10 mouse cellular contexts compared by ENCODE assay signal in the genomic region with DNA sequence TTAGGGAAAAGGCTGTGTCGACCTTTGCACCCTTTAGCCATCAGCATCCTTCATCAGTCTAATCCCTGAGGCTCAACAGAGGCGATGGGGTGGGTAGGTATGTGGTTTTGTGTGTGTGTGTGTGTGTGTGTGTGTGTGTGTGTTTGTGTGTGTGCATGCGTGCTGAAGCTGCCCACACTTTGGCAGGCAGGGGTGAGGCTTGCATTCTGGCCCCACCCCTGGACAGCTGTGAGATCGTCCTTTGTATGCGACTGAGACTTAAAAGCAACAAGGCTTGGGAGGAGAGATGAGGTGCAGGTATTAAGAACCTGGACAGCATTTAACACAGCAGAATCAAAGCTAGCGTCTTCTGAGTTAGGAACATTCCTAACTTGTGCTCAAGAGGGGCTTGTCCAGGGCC. TPM values are rescaled to one million over a fixed set of nuclear protein-coding genes. Genes with fewer than 3 reads are reported as not detected.
DNase-seq lines count a peak whose midpoint lies in the region; ATAC-seq lines count a peak whose summit lies in the region.
"Had no signal": no experiment of that assay in that cellular context is flagged by ENCODE, and none has a peak within 500 bp of the region (broad histone marks: within the 10 kb centered on the region; RNA-seq: fewer than 3 reads in every experiment).

No protein-coding gene starts in this region.

- H3K27ac ChIP-seq in liver, embryonic 11.5 days (ENCODE audit: low read depth, low read length): no peak overlapping the region
- H3K27ac ChIP-seq in forebrain, embryonic 13.5 days: no peak overlapping the region
- H3K27ac ChIP-seq in limb, embryonic 10.5 days: no peak overlapping the region
- 0 out of 2 replicates have a peak overlapping the region, but pooled peaks have one; percentile 97 for H3K27ac ChIP-seq in neural tube, embryonic 15.5 days (replicated peaks)
- H3K27ac ChIP-seq: liver, embryonic 14.5 days had no signal

- no peak overlapping the region for H3K9ac ChIP-seq in liver, embryonic 11.5 days (ENCODE audit: low read depth, low read length)
- H3K9ac ChIP-seq in forebrain, embryonic 13.5 days: peak overlapping the region; percentile 72
- H3K9ac ChIP-seq in neural tube, embryonic 15.5 days (replicated peaks): peak overlapping the region; percentile 82

- peak overlapping the region; percentile 90 for H3K4me2 ChIP-seq in liver, embryonic 11.5 days
- peak overlapping the region; percentile 88 for H3K4me2 ChIP-seq in forebrain, embryonic 13.5 days
- peak overlapping the region; percentile 67 for H3K4me2 ChIP-seq in neural tube, embryonic 15.5 days

- peaks cover 28% of the 10 kb centered on the region for H3K36me3 ChIP-seq in liver, embryonic 11.5 days (ENCODE audit: control insufficient read depth, insufficient read depth, low read length)
- peaks cover 55% of the 10 kb centered on the region for H3K36me3 ChIP-seq in forebrain, embryonic 13.5 days (ENCODE audit: poor library complexity, severe bottlenecking)
- peaks cover 53% of the 10 kb centered on the region for H3K36me3 ChIP-seq in limb, embryonic 10.5 days
- peaks cover 47% of the 10 kb centered on the region for H3K36me3 ChIP-seq in neural tube, embryonic 15.5 days

- no peak for ATAC-seq in liver, embryonic 11.5 days (replicated peaks; ENCODE audit: low FRiP score)
- ATAC-seq in forebrain, embryonic 13.5 days: no peak
- no peak for ATAC-seq in neural tube, embryonic 15.5 days (ENCODE audit: low FRiP score)

- H3K27me3 ChIP-seq in liver, embryonic 11.5 days (replicated peaks; ENCODE audit: control insufficient read depth, insufficient read depth, low read length): no peaks in the 10 kb centered on the region
- no peaks in the 10 kb centered on the region for H3K27me3 ChIP-seq in forebrain, embryonic 13.5 days
- H3K27me3 ChIP-seq in limb, embryonic 10.5 days (ENCODE audit: low read depth, poor library complexity, severe bottlenecking): no peaks in the 10 kb centered on the region
- no peaks in the 10 kb centered on the region for H3K27me3 ChIP-seq in neural tube, embryonic 15.5 days (replicated peaks)

- H3K4me1 ChIP-seq in liver, embryonic 11.5 days (replicated peaks; ENCODE audit: control insufficient read depth, insufficient read depth, low read length): peaks cover 20% of the 10 kb centered on the region
- peaks cover 55% of the 10 kb centered on the region for H3K4me1 ChIP-seq in forebrain, embryonic 13.5 days
- peaks cover 61% of the 10 kb centered on the region for H3K4me1 ChIP-seq in limb, embryonic 10.5 days
- H3K4me1 ChIP-seq in neural tube, embryonic 15.5 days: peaks cover 68% of the 10 kb centered on the region

- WGBS in liver, embryonic 11.5 days: 62% methylated on average over 6 of the region's 6 CpGs
- 43% methylated on average over 6 of the region's 6 CpGs for WGBS in forebrain, embryonic 13.5 days
- WGBS in limb, embryonic 10.5 days: 70% methylated on average over 6 of the region's 6 CpGs
- 57% methylated on average over 6 of the region's 6 CpGs for WGBS in neural tube, embryonic 15.5 days

- no peak for DNase-seq in liver, embryonic 11.5 days (ENCODE audit: low spot score)
- no peak for DNase-seq in liver
- DNase-seq in limb, embryonic 10.5 days (ENCODE audit: low spot score): no peak
- DNase-seq in yolk sac, embryonic 10.5 days (ENCODE audit: low spot score): no peak
- no peak for DNase-seq in cerebellum, postnatal 4 days (ENCODE audit: low spot score in 2 of 2)
- no peak for DNase-seq in layer of hippocampus, adult 9-11 months
- DNase-seq: kidney, adult 11 months had no signal

- H3K4me3 ChIP-seq in liver, embryonic 11.5 days (ENCODE audit: low read depth, low read length): 0 out of 2 replicates have a peak overlapping the region, but pooled peaks have one; percentile 6
- peak overlapping the region; percentile 76 for H3K4me3 ChIP-seq in forebrain, embryonic 13.5 days
- peak overlapping the region; percentile 88 for H3K4me3 ChIP-seq in limb, embryonic 10.5 days
- peak overlapping the region; percentile 73 for H3K4me3 ChIP-seq in neural tube, embryonic 15.5 days (replicated peaks)

- H3K9me3 ChIP-seq in liver, embryonic 11.5 days (ENCODE audit: control insufficient read depth, low read length): no peaks in the 10 kb centered on the region
- H3K9me3 ChIP-seq in forebrain, embryonic 13.5 days (replicated peaks): no peaks in the 10 kb centered on the region
- no peaks in the 10 kb centered on the region for H3K9me3 ChIP-seq in limb, embryonic 10.5 days (replicated peaks)
- no peaks in the 10 kb centered on the region for H3K9me3 ChIP-seq in neural tube, embryonic 15.5 days (replicated peaks)

RNA-seq across cellular contexts. Expression of gene Wdr6, which starts 1.5 kb away (rescaled TPM):
- polyA plus RNA-seq in liver, embryonic 11.5 days (2014; fragmentation: Nextera tagmentation; extraction: Ambion mirVana): 51.8 and 54.0 TPM in 2 replicates
- 203 and 256 TPM in 2 replicates for polyA plus RNA-seq in forebrain, embryonic 13.5 days (2015; fragmentation: Nextera tagmentation; extraction: Ambion mirVana)
- polyA plus RNA-seq in limb, embryonic 10.5 days (2016; fragmentation: Nextera tagmentation; extraction: Ambion mirVana): 165 and 236 TPM in 2 replicates
- 247 and 279 TPM in 2 replicates for polyA plus RNA-seq in neural tube, embryonic 15.5 days (2015; fragmentation: Nextera tagmentation; extraction: Ambion mirVana)

RNA-seq across cellular contexts. Expression of gene Dalrd3, which starts 7.3 kb away (rescaled TPM):
- 102 and 106 TPM in 2 replicates for polyA plus RNA-seq in liver, embryonic 11.5 days (2014; fragmentation: Nextera tagmentation; extraction: Ambion mirVana)
- polyA plus RNA-seq in forebrain, embryonic 13.5 days (2015; fragmentation: Nextera tagmentation; extraction: Ambion mirVana): 230 and 246 TPM in 2 replicates
- 175 and 214 TPM in 2 replicates for polyA plus RNA-seq in limb, embryonic 10.5 days (2016; fragmentation: Nextera tagmentation; extraction: Ambion mirVana)
- polyA plus RNA-seq in neural tube, embryonic 15.5 days (2015; fragmentation: Nextera tagmentation; extraction: Ambion mirVana): 279 and 285 TPM in 2 replicates

RNA-seq across cellular contexts. Expression of gene Ndufaf3, which starts 9.8 kb away (rescaled TPM):
- polyA plus RNA-seq in liver, embryonic 11.5 days (2014; fragmentation: Nextera tagmentation; extraction: Ambion mirVana): 45.9 and 46.2 TPM in 2 replicates
- 64.8 and 70.4 TPM in 2 replicates for polyA plus RNA-seq in forebrain, embryonic 13.5 days (2015; fragmentation: Nextera tagmentation; extraction: Ambion mirVana)
- 46.2 and 49.3 TPM in 2 replicates for polyA plus RNA-seq in limb, embryonic 10.5 days (2016; fragmentation: Nextera tagmentation; extraction: Ambion mirVana)
- polyA plus RNA-seq in neural tube, embryonic 15.5 days (2015; fragmentation: Nextera tagmentation; extraction: Ambion mirVana): 75.0 and 78.2 TPM in 2 replicates

RNA-seq across cellular contexts. Expression of gene Impdh2, which starts 16.9 kb away (rescaled TPM):
- polyA plus RNA-seq in liver, embryonic 11.5 days (2014; fragmentation: Nextera tagmentation; extraction: Ambion mirVana): 285 and 298 TPM in 2 replicates
- polyA plus RNA-seq in forebrain, embryonic 13.5 days (2015; fragmentation: Nextera tagmentation; extraction: Ambion mirVana): 135 and 143 TPM in 2 replicates
- polyA plus RNA-seq in limb, embryonic 10.5 days (2016; fragmentation: Nextera tagmentation; extraction: Ambion mirVana): 255 and 288 TPM in 2 replicates
- 105 and 130 TPM in 2 replicates for polyA plus RNA-seq in neural tube, embryonic 15.5 days (2015; fragmentation: Nextera tagmentation; extraction: Ambion mirVana)

RNA-seq across cellular contexts. Expression of gene P4htm, which starts 20.4 kb away (rescaled TPM):
- 2.1 and 2.5 TPM in 2 replicates for polyA plus RNA-seq in liver, embryonic 11.5 days (2014; fragmentation: Nextera tagmentation; extraction: Ambion mirVana)
- 16.6 and 18.7 TPM in 2 replicates for polyA plus RNA-seq in forebrain, embryonic 13.5 days (2015; fragmentation: Nextera tagmentation; extraction: Ambion mirVana)
- 3.7 and 6.5 TPM in 2 replicates for polyA plus RNA-seq in limb, embryonic 10.5 days (2016; fragmentation: Nextera tagmentation; extraction: Ambion mirVana)
- polyA plus RNA-seq in neural tube, embryonic 15.5 days (2015; fragmentation: Nextera tagmentation; extraction: Ambion mirVana): 36.4 and 44.2 TPM in 2 replicates

Comparison
In these comparisons a context has a peak if more than half of its experiments do, and no peak if none do; other contexts are left out.
1. H3K4me3 ChIP-seq: peak in every context shown above with its lines; median percentile 88 in limb, embryonic 10.5 days; 76 in forebrain, embryonic 13.5 days; 73 in neural tube, embryonic 15.5 days; 6 in liver, embryonic 11.5 days.